Mouse (Mus musculus) embryo, embryonic 11.5 days (tissue): ENCODE measurements around the gene Nrcam.
A peak's percentile ranks its signal among the peaks of the same experiment; 100 is the strongest.
"Not testable (repeated sequence)": the region's sequence is repeated elsewhere in the genome, so short reads cannot be mapped to it uniquely, and the experiment has no call there.

ENCODE experiments used
- DNase-seq: peaks from one replicate; pipeline ENCODE4 v3.0.0-alpha.2; 2012; ENCODE audit warnings: low read depth, low spot score

Nrcam gene

GRCm38 (mm10) chr12:44328381-44329315 lies at the start of gene Nrcam:
TSS of gene Nrcam (plus strand) at chr12:44328885.
- peak; percentile 41 for DNase-seq

- not testable (repeated sequence) for DNase-seq
Observed at GRCm38 (mm10) chr12:44280147-44280546, 48.5 kb upstream of the Nrcam start.

GRCm38 (mm10) chr12:44281534-44281933 lies 47.2 kb upstream of the Nrcam start:
- DNase-seq: no peak

- DNase-seq: no peak
Observed at GRCm38 (mm10) chr12:44283378-44283777, 45.3 kb upstream of the Nrcam start.

GRCm38 (mm10) chr12:44286992-44287391 lies 41.7 kb upstream of the Nrcam start:
- DNase-seq: no peak

- DNase-seq: peak; percentile 56
Observed at GRCm38 (mm10) chr12:44292281-44292680, 36.4 kb upstream of the Nrcam start.

- no peak for DNase-seq
Observed at GRCm38 (mm10) chr12:44300793-44301192, 27.9 kb upstream of the Nrcam start.

- no peak for DNase-seq
Observed at GRCm38 (mm10) chr12:44304012-44304411, 24.7 kb upstream of the Nrcam start.

GRCm38 (mm10) chr12:44304869-44305268 lies 23.8 kb upstream of the Nrcam start:
- DNase-seq: no peak

GRCm38 (mm10) chr12:44308221-44308620 lies 20.5 kb upstream of the Nrcam start:
- no peak for DNase-seq

- no peak for DNase-seq
Observed at GRCm38 (mm10) chr12:44315212-44315611, 13.5 kb upstream of the Nrcam start.

- no peak for DNase-seq
Observed at GRCm38 (mm10) chr12:44325091-44325490, 3.6 kb upstream of the Nrcam start.

GRCm38 (mm10) chr12:44327452-44327851 lies 1.2 kb upstream of the Nrcam start:
- DNase-seq: no peak

GRCm38 (mm10) chr12:44329316-44330215 lies 881 bp downstream of the Nrcam start:
- DNase-seq: peak; percentile 17

GRCm38 (mm10) chr12:44330216-44330719 lies 1.6 kb downstream of the Nrcam start:
- no peak for DNase-seq

- no peak for DNase-seq
Observed at GRCm38 (mm10) chr12:44337136-44337640, 8.5 kb downstream of the Nrcam start.

GRCm38 (mm10) chr12:44338195-44338622 lies 9.5 kb downstream of the Nrcam start:
- no peak for DNase-seq

- DNase-seq: no peak
Observed at GRCm38 (mm10) chr12:44344075-44344474, 15.4 kb downstream of the Nrcam start.

- DNase-seq: no peak
Observed at GRCm38 (mm10) chr12:44345251-44345650, 16.6 kb downstream of the Nrcam start.

- DNase-seq: no peak
Observed at GRCm38 (mm10) chr12:44346143-44346542, 17.5 kb downstream of the Nrcam start.

GRCm38 (mm10) chr12:44355116-44355515 lies 26.4 kb downstream of the Nrcam start:
- no peak for DNase-seq

- DNase-seq: no peak
Observed at GRCm38 (mm10) chr12:44357460-44357859, 28.8 kb downstream of the Nrcam start.
